20 mouse cellular contexts compared by ENCODE assay signal in genomic region chr2:42008941-42009340, GRCm38 (mm10).
DNase-seq lines count a peak whose midpoint lies in the region; ATAC-seq and TF ChIP-seq lines count a peak whose summit lies in the region.
"Had no signal": no experiment of that assay in that cellular context is flagged by ENCODE, and none has a peak within 500 bp of the region (broad histone marks: within the 10 kb centered on the region; RNA-seq: fewer than 3 reads in every experiment).

No protein-coding gene starts in this region.

- H3K9ac ChIP-seq in forebrain, embryonic 15.5 days (replicated peaks), result no peak overlapping the region
- H3K9ac ChIP-seq: embryonic facial prominence, embryonic 13.5 days; heart, embryonic 12.5 days; hindbrain, embryonic 12.5 days had no signal

- H3K4me1 ChIP-seq in forebrain, embryonic 15.5 days, result peaks cover 6% of the 10 kb centered on the region; the same call in 1 of the 2 replicates
- H3K4me1 ChIP-seq: embryonic facial prominence, embryonic 13.5 days; hindbrain, embryonic 12.5 days had no signal

- H3K27ac ChIP-seq in layer of hippocampus, adult 2 months, result peak overlapping the region; percentile 81
- H3K27ac ChIP-seq in forebrain, embryonic 15.5 days (replicated peaks), result no peak overlapping the region
- H3K27ac ChIP-seq: embryonic facial prominence, embryonic 13.5 days; hindbrain, embryonic 12.5 days had no signal

- no peaks in the 10 kb centered on the region for H3K36me3 ChIP-seq in forebrain, embryonic 15.5 days
- H3K36me3 ChIP-seq: embryonic facial prominence, embryonic 13.5 days; heart, embryonic 12.5 days; hindbrain, embryonic 12.5 days had no signal

- TF ChIP-seq CTCF in layer of hippocampus, adult 2 months (conservative IDR thresholded peaks at IDR 0.05), result no peak

- H3K4me2 ChIP-seq in forebrain, embryonic 15.5 days (replicated peaks), result no peak overlapping the region
- H3K4me2 ChIP-seq: embryonic facial prominence, embryonic 13.5 days; heart, embryonic 12.5 days; hindbrain, embryonic 12.5 days had no signal

- DNase-seq in layer of hippocampus, adult 2 months (ENCODE audit: low spot score in 2 of 2), result no peak
- no peak for DNase-seq in layer of hippocampus, postnatal 14 days (ENCODE audit: low spot score in 2 of 2)
- peak; percentile 2 for DNase-seq in retina, postnatal 1 day
- DNase-seq in retina, embryonic 14.5 days (ENCODE audit: low spot score), result no peak
- no peak for DNase-seq in neural tube, embryonic 10.5 days (ENCODE audit: extremely low spot score, low spot score)
- DNase-seq in heart, postnatal 4 days, result no peak
- DNase-seq: adrenal gland, postnatal 14 days; cerebellum, adult 18-20 months; cerebellum, adult 9-11 months; cerebellum, postnatal 36 days; gastrocnemius, postnatal 10 days; heart, postnatal 36 days had no signal

- 11% methylated on average over 1 of the region's 1 CpGs for WGBS in forebrain, embryonic 15.5 days

- peak; percentile 49; the same call in 1 of the 2 replicates for ATAC-seq in forebrain, embryonic 15.5 days (replicated peaks)
- ATAC-seq: activated CD4-positive, CD25-positive, alpha-beta regulatory T cell, adult 4 months; hindbrain, embryonic 16.5 days; inflammation-experienced regulatory T-cells, adult 6 months; Patski had no signal

- H3K9me3 ChIP-seq in forebrain, embryonic 15.5 days, result no peaks in the 10 kb centered on the region
- H3K9me3 ChIP-seq: embryonic facial prominence, embryonic 13.5 days; heart, embryonic 12.5 days; hindbrain, embryonic 12.5 days had no signal

- no peaks in the 10 kb centered on the region for H3K27me3 ChIP-seq in forebrain, embryonic 15.5 days
- H3K27me3 ChIP-seq: embryonic facial prominence, embryonic 13.5 days; heart, embryonic 12.5 days; hindbrain, embryonic 12.5 days; Patski had no signal

- H3K4me3 ChIP-seq in layer of hippocampus, adult 2 months, result no peak overlapping the region
- no peak overlapping the region for H3K4me3 ChIP-seq in forebrain, embryonic 15.5 days
- H3K4me3 ChIP-seq: embryonic facial prominence, embryonic 13.5 days; heart, embryonic 12.5 days; hindbrain, embryonic 12.5 days had no signal
